Mouse (Mus musculus): Measurements from ENCODE around the gene Magi3. TPM values are rescaled to one million over a fixed set of nuclear protein-coding genes. Genes with fewer than 3 reads are reported as not detected.

Magi3 gene
- total RNA-seq, 2 experiments from 2014 or later, result 52.1 to 52.2 TPM

GRCm38 (mm10) chr3:103968701-103969100 is 251.5 kb downstream of the Magi3 start:
- H3K27ac ChIP-seq, result peak overlapping the region; percentile 96
- intact Hi-C loops (cut with DNase I), result loop anchor here (1.0 to 5.0 kb wide), 3 partner anchors 54 to 474 kb away; partner anchors contain the start of genes Ap4b1, Dclre1b, Gm43064 and Rsbn1
- TF ChIP-seq CTCF (IDR thresholded peaks at IDR 0.05), result no peak
- DNase-seq (ENCODE audit: extremely low spot score in 1 of 2, low spot score in 2 of 2), result no peak
- peak overlapping the region; percentile 97 for H3K4me3 ChIP-seq

- peak; percentile 81 to 86 for DNase-seq (ENCODE audit: extremely low spot score in 1 of 2, low spot score in 2 of 2)
- H3K27ac ChIP-seq, result peak within 1 kb of the TSS; percentile 96
- no peak for TF ChIP-seq CTCF (IDR thresholded peaks at IDR 0.05)
- peak within 1 kb of the TSS; percentile 97 for H3K4me3 ChIP-seq
- intact Hi-C loops (cut with DNase I), result loop anchor here (1.0 to 5.0 kb wide), 3 partner anchors 54 to 474 kb away; partner anchors contain the start of genes Ap4b1, Dclre1b, Gm43064 and Rsbn1
Measured at GRCm38 (mm10) chr3:103967861-103968691, 252.1 kb downstream of the Magi3 start, which contains the start of gene Phtf1. Gene Phtf1 (plus strand): TSS chr3:103968110.

GRCm38 (mm10) chr3:103967231-103967630 is 252.9 kb downstream of the Magi3 start:
- TF ChIP-seq CTCF (IDR thresholded peaks at IDR 0.05), result no peak
- no peak for DNase-seq (ENCODE audit: extremely low spot score in 1 of 2, low spot score in 2 of 2)
- Histone ChIP-seq H3K27ac (peak overlapping the region; percentile 96), H3K4me3 (peak overlapping the region; percentile 97)
- intact Hi-C loops (cut with DNase I), result loop anchor here (5.0 kb wide), 2 partner anchors 160 to 475 kb away; partner anchors contain the start of genes Ap4b1, Dclre1b and Gm43064

Data from left cerebral cortex, adult 2 months (tissue).